Mouse (Mus musculus) liver, embryonic 13.5 days (tissue): Measurements from ENCODE around the gene Etl4. TPM values are rescaled to one million over a fixed set of nuclear protein-coding genes. Genes with fewer than 3 reads are reported as not detected.

ENCODE experiments used
- ATAC-seq: fragments of 200-750 bp; cut with Nextera tagmentation; 2 replicates; pipeline ENCODE4 v1.8.0; 2017; ENCODE audit warnings: low read depth, mild to moderate bottlenecking, moderate number of reproducible peaks, moderate library complexity
- DNase-seq: peaks from one replicate; pipeline ENCODE4 v3.0.0; 2022
- H3K27ac ChIP-seq: fragments of 300-500 bp; sonication (generic); 2 replicates; pipeline ENCODE4 v1.5.1; 2015; ENCODE audit warnings: moderate library complexity, mild to moderate bottlenecking, inconsistent platforms
- H3K27me3 ChIP-seq: fragments of 300-500 bp; sonication (generic); 2 replicates; pipeline ENCODE4 v1.6.1; 2015; ENCODE audit warnings: mild to moderate bottlenecking, inconsistent platforms
- H3K36me3 ChIP-seq: fragments of 300-500 bp; sonication (generic); 2 replicates; pipeline ENCODE4 v1.6.1; 2015; ENCODE audit warnings: mild to moderate bottlenecking, inconsistent platforms
- H3K4me1 ChIP-seq: fragments of 300-500 bp; sonication (generic); replicated peaks from 2 replicates; pipeline ENCODE4 v1.6.1; 2015; ENCODE audit warnings: inconsistent platforms
- H3K4me2 ChIP-seq: fragments of 300-500 bp; sonication (generic); 2 replicates; pipeline ENCODE4 v1.6.1; 2015; ENCODE audit warnings: inconsistent platforms, mild to moderate bottlenecking, moderate library complexity
- H3K4me3 ChIP-seq: fragments of 300-500 bp; sonication (generic); replicated peaks from 2 replicates; pipeline ENCODE4 v1.5.1; 2015; ENCODE audit warnings: mild to moderate bottlenecking, inconsistent platforms
- H3K9ac ChIP-seq: fragments of 300-500 bp; sonication (generic); 2 replicates; pipeline ENCODE4 v1.6.1; 2015; ENCODE audit warnings: mild to moderate bottlenecking, inconsistent platforms
- H3K9me3 ChIP-seq: fragments of 300-500 bp; sonication (generic); replicated peaks from 2 replicates; pipeline ENCODE4 v1.6.1; 2016; ENCODE audit warnings: inconsistent platforms
- WGBS: fragments of 180-500 bp; shearing (Covaris S2); methylation state at CpG from one replicate; pipeline ENCODE4 v1.1.7; 2015; ENCODE audit not compliant: insufficient replicate concordance; 5-methylcytosine and 5-hydroxymethylcytosine counted together
- polyA plus RNA-seq: library from polyadenylated mRNA; unstranded; fragments of >200 nt; fragmentation: Nextera tagmentation; extraction: Ambion mirVana; gene quantifications from 2 replicates; pipeline ENCODE4 v1.2.1, GENCODE M21; 2015

Gene Etl4
- polyA plus RNA-seq, 1 experiment from 2014 or later: 2.7 TPM

GRCm38 (mm10) chr2:20507832-20508723 lies 598.5 kb downstream of the Etl4 start:
- Histone ChIP-seq H3K27ac (no peak overlapping the region), H3K9ac (no peak overlapping the region), H3K9me3 (no peaks in the 10 kb centered on the region), H3K36me3 (no peaks in the 10 kb centered on the region), H3K27me3 (no peaks in the 10 kb centered on the region), H3K4me1 (no peaks in the 10 kb centered on the region), H3K4me2 (no peak overlapping the region), H3K4me3 (no peak overlapping the region)
- 45% methylated on average over 6 of the region's 6 CpGs for WGBS
- no peak for DNase-seq
- no peak for ATAC-seq

- no peaks in the 10 kb centered on the region for H3K4me1 ChIP-seq
- DNase-seq (no peak), ATAC-seq (no peak)
- no peak overlapping the region for H3K27ac ChIP-seq
- no peak overlapping the region for H3K9ac ChIP-seq
- no peaks in the 10 kb centered on the region for H3K27me3 ChIP-seq
- H3K4me3 ChIP-seq: no peak overlapping the region
- 34% methylated on average over 3 of the region's 3 CpGs for WGBS
- no peaks in the 10 kb centered on the region for H3K36me3 ChIP-seq
- no peak overlapping the region for H3K4me2 ChIP-seq
- H3K9me3 ChIP-seq: no peaks in the 10 kb centered on the region
These were observed 599.1 kb downstream of the Etl4 start for GRCm38 (mm10) chr2:20508724-20509052.

- no peaks in the 10 kb centered on the region for H3K9me3 ChIP-seq
- DNase-seq (no peak), ATAC-seq (no peak)
- no peaks in the 10 kb centered on the region for H3K36me3 ChIP-seq
- H3K4me1 ChIP-seq: no peaks in the 10 kb centered on the region
- no peak overlapping the region for H3K9ac ChIP-seq
- WGBS: 48% methylated on average over 2 of the region's 2 CpGs
- H3K27ac ChIP-seq: no peak overlapping the region
- no peak overlapping the region for H3K4me3 ChIP-seq
- H3K4me2 ChIP-seq: no peak overlapping the region
- H3K27me3 ChIP-seq: no peaks in the 10 kb centered on the region
These were observed 600.5 kb downstream of the Etl4 start for GRCm38 (mm10) chr2:20510061-20510460.

GRCm38 (mm10) chr2:20516270-20516865 lies 606.8 kb downstream of the Etl4 start:
- Histone ChIP-seq H3K4me1 (peaks cover 4% of the 10 kb centered on the region), H3K27me3 (peaks cover 19% of the 10 kb centered on the region), H3K9me3 (no peaks in the 10 kb centered on the region), H3K4me3 (no peak overlapping the region), H3K27ac (no peak overlapping the region), H3K4me2 (no peak overlapping the region), H3K36me3 (no peaks in the 10 kb centered on the region), H3K9ac (no peak overlapping the region)
- 73% methylated on average over 8 of the region's 8 CpGs for WGBS
- ATAC-seq (no peak), DNase-seq (no peak)

- Histone ChIP-seq H3K4me2 (no peak overlapping the region), H3K36me3 (no peaks in the 10 kb centered on the region), H3K27ac (no peak overlapping the region), H3K9me3 (no peaks in the 10 kb centered on the region), H3K4me3 (no peak overlapping the region), H3K9ac (no peak overlapping the region), H3K27me3 (peaks cover 19% of the 10 kb centered on the region), H3K4me1 (peaks cover 4% of the 10 kb centered on the region)
- WGBS: 50% methylated on average over 2 of the region's 2 CpGs
- DNase-seq (no peak), ATAC-seq (no peak)
These were observed 608.3 kb downstream of the Etl4 start for GRCm38 (mm10) chr2:20517853-20518252.

GRCm38 (mm10) chr2:20518506-20518905 lies 608.9 kb downstream of the Etl4 start:
- H3K9ac ChIP-seq: no peak overlapping the region
- ATAC-seq: no peak
- H3K9me3 ChIP-seq: no peaks in the 10 kb centered on the region
- H3K36me3 ChIP-seq: no peaks in the 10 kb centered on the region
- peaks cover 4% of the 10 kb centered on the region for H3K4me1 ChIP-seq
- no peak overlapping the region for H3K4me2 ChIP-seq
- no peak overlapping the region for H3K27ac ChIP-seq
- DNase-seq: no peak
- peaks cover 19% of the 10 kb centered on the region for H3K27me3 ChIP-seq
- no peak overlapping the region for H3K4me3 ChIP-seq
- WGBS: 48% methylated on average over 2 of the region's 2 CpGs

- Histone ChIP-seq H3K4me3 (peak overlapping the region; percentile 49), H3K27me3 (peaks cover 19% of the 10 kb centered on the region), H3K4me2 (peak overlapping the region; percentile 63), H3K9me3 (no peaks in the 10 kb centered on the region), H3K36me3 (no peaks in the 10 kb centered on the region), H3K27ac (peak overlapping the region; percentile 29), H3K4me1 (peaks cover 4% of the 10 kb centered on the region), H3K9ac (peak overlapping the region; percentile 51)
- ATAC-seq (peak; percentile 78), DNase-seq (no peak)
- WGBS: 1% methylated on average over 39 of the region's 39 CpGs
These were observed 610.0 kb downstream of the Etl4 start for GRCm38 (mm10) chr2:20519447-20520098.

GRCm38 (mm10) chr2:20520099-20520475 lies 610.5 kb downstream of the Etl4 start:
- DNase-seq: no peak
- Histone ChIP-seq H3K36me3 (no peaks in the 10 kb centered on the region), H3K9ac (peak overlapping the region; percentile 51; the same call in 1 of the 2 replicates), H3K27ac (peak overlapping the region; percentile 29; the same call in 1 of the 2 replicates), H3K27me3 (peaks cover 19% of the 10 kb centered on the region), H3K4me2 (peak overlapping the region; percentile 63), H3K9me3 (no peaks in the 10 kb centered on the region), H3K4me1 (peaks cover 4% of the 10 kb centered on the region), H3K4me3 (peak overlapping the region; percentile 49)
- WGBS: under 1% methylated on average over 12 of the region's 12 CpGs
- no peak; the same call in 1 of the 2 replicates for ATAC-seq

GRCm38 (mm10) chr2:20520636-20521595 lies 611.3 kb downstream of the Etl4 start:
- Histone ChIP-seq H3K4me2 (peak overlapping the region; percentile 63), H3K27me3 (peaks cover 19% of the 10 kb centered on the region), H3K4me1 (peaks cover 4% of the 10 kb centered on the region), H3K27ac (no peak overlapping the region), H3K36me3 (no peaks in the 10 kb centered on the region), H3K9ac (no peak overlapping the region), H3K9me3 (no peaks in the 10 kb centered on the region), H3K4me3 (peak overlapping the region; percentile 49)
- 31% methylated on average over 23 of the region's 23 CpGs for WGBS
- DNase-seq (no peak), ATAC-seq (no peak)

- no peaks in the 10 kb centered on the region for H3K9me3 ChIP-seq
- ATAC-seq (no peak), DNase-seq (no peak)
- peaks cover 19% of the 10 kb centered on the region for H3K27me3 ChIP-seq
- H3K27ac ChIP-seq: no peak overlapping the region
- H3K9ac ChIP-seq: no peak overlapping the region
- H3K4me1 ChIP-seq: peaks cover 4% of the 10 kb centered on the region
- no peak overlapping the region for H3K4me3 ChIP-seq
- H3K36me3 ChIP-seq: no peaks in the 10 kb centered on the region
- H3K4me2 ChIP-seq: no peak overlapping the region
- whole genome bisulfite sequencing: 39% methylated on average over 11 of the region's 11 CpGs
These were observed 612.2 kb downstream of the Etl4 start for GRCm38 (mm10) chr2:20521686-20522285.
